Mouse (Mus musculus) cerebellum, adult 2 months (tissue): ENCODE measurements around the gene Lin37.

Source experiments
- CTCF ChIP-seq: fragments of 200-500 bp; IDR thresholded peaks from 2 replicates; pipeline ENCODE4 v1.5.1; 2011; ENCODE audit warnings: low read depth, mild to moderate bottlenecking, control low read depth, low read length, moderate library complexity, borderline replicate concordance; ENCODE audit not compliant: insufficient read depth
- POLR2A ChIP-seq: fragments of 200-500 bp; IDR thresholded peaks from 2 replicates; pipeline ENCODE4 v1.6.1; 2011; ENCODE audit warnings: low read length, control low read depth, borderline replicate concordance; ENCODE audit not compliant: insufficient read depth

- TF ChIP-seq POLR2A (no peak), CTCF (no peak)
These were observed 44.8 kb upstream of the Lin37 start for GRCm38 (mm10) chr7:30604424-30604823.
